Mouse (Mus musculus) right cerebral cortex, postnatal 36 days (tissue): ENCODE results near the gene Capn11.
A peak's percentile ranks its signal among the peaks of the same experiment; 100 is the strongest.

Experiments
- DNase-seq, 2 experiments: peaks; one replicate each; pipeline ENCODE4 v3.0.0; 2022; ENCODE audit warnings: low spot score in 2 of 2, mixed read lengths in 1 of 2

Gene Capn11

GRCm38 (mm10) chr17:45598891-45599290 is 60.2 kb downstream of the Capn11 start:
- no peak for DNase-seq

DNA sequence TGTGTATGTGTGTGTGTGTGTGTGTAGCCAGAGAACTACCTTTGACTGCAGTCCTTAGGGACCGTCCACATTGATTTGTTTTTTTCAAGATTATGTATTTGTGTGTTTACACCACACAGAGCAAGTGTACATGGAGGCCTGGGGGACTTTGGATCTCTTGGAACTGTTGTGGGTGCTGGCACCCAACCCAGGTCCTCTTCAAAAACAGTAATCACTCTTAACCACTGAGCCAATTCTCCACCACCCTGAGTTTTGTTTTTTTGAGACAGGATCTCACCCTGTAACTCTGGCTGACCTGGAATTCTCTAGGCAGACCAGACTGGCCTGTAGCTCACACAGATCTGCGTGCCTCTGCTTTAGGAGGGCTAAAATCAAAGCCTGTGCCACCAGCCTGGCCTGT is 60.7 kb downstream of the Capn11 start:
- no peak for DNase-seq

- DNase-seq, result no peak
Measured at GRCm38 (mm10) chr17:45597787-45598186, 61.3 kb downstream of the Capn11 start.

GRCm38 (mm10) chr17:45596631-45597396 is 62.3 kb downstream of the Capn11 start:
- DNase-seq, result peak; percentile 41 to 57

- DNase-seq, result no peak
Measured at GRCm38 (mm10) chr17:45595736-45596390, 63.3 kb downstream of the Capn11 start.

DNA sequence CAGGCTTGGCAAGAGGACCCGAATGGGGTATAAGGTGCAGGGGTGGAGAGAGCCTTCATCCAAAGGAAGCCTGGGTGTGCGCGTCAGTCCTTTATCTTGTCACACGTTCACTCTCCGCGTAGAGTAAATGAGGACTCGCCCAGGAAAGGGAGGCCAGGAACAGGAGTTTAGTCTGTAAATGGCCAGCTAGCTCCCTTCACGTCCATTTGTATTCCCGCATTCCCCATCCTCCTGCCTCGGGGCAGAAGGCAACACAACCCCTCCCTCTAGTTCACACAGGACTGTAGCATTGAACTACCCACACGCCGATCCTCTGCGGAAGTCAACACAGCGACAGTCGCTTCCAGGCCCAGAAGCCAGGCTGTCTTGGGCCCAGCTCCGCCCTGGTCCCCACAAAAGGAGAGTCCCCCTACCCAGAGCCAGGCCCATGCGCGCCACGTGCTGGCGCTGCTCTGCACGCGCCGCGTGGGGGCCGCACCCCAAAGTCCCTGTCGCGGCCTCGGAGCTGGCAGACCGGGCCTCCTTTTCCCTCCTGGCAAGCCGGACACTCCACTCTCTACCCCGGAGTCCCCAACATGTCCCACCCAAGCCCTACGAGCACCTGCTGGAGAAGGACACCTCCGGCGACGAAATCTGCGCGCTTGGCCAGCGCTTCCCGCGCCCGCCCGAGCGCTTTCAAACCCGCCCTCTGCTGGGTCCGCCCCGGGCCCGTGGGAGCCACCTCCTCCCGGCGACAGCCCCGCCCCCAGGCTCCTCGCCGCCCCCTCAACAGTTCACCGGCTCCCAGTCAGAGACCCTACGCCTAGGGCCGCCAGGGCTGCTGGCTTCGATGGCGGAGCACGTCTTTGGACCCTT is 64.0 kb downstream of the Capn11 start:
- DNase-seq, result no peak

GRCm38 (mm10) chr17:45594195-45594594 is 64.9 kb downstream of the Capn11 start:
- DNase-seq, result no peak

GRCm38 (mm10) chr17:45593479-45593878 is 65.6 kb downstream of the Capn11 start:
- no peak for DNase-seq

- no peak for DNase-seq
Measured at GRCm38 (mm10) chr17:45592606-45593431, 66.3 kb downstream of the Capn11 start.

DNA sequence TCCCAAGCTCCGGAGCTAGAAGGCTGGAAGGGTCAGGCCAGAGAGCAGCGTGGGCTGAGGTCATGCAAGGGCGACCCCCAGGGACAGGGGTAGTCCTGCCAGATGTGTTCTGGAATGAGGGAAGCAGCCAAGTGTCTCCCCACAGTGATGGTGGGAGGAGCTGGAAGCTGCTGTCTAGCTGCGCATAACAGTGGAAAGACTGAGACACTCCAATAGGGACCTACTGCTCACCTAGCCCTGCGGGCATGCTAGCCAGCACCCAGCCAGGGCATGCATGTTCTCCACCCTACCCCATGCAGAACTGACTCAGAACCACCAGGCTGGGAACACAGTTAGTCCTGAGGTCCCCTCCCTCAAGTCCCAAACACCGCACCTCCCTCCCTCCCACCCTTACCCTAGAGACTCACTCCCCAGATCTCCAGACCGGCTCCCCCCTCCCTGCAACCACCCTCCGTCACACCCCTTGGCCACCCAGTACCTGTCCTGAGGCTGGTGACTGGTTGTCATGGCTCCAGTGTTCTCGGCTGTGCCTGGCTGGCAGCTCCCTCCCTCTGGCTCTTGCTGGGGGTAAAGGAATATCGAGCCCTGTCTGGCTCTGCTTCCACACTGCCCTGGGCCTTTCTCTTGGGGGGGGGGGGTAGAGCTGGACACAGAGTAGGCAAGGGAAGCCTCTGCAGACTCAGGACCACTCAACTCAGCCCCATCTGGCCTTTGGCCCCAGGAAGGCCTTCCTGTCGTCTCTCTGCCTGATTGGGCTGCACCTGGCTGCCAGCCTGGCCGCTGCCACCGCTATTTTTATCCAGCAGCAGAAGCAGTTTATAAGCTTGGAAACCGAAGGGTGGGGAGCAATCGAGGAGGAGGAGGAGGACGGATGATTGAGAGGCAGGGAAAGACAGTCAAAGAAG is 67.2 kb downstream of the Capn11 start:
- DNase-seq, result no peak

- DNase-seq, result no peak
Measured at GRCm38 (mm10) chr17:45590410-45590809, 68.7 kb downstream of the Capn11 start.

DNA sequence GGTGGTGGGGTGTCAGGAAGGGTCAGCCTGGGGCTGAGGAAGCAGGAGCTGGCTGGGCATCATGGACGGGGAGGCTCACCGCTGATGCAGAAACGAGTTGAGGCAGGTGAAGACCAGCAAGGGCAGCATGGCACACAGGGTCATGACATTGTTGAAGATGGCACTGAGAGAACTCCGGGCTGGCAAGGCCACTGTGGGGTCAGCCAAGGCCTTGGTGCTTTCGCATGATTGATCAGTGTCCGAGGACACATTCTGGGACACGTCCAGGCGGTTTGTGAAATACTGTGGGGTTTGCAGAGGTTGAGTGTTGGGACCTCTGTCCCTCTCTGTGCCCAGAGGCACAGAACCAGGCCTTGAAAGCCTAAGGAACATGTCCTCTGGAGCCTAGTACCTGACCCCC is 69.3 kb downstream of the Capn11 start:
- no peak for DNase-seq

- no peak for DNase-seq
Measured at GRCm38 (mm10) chr17:45589236-45589635, 69.9 kb downstream of the Capn11 start.

DNA sequence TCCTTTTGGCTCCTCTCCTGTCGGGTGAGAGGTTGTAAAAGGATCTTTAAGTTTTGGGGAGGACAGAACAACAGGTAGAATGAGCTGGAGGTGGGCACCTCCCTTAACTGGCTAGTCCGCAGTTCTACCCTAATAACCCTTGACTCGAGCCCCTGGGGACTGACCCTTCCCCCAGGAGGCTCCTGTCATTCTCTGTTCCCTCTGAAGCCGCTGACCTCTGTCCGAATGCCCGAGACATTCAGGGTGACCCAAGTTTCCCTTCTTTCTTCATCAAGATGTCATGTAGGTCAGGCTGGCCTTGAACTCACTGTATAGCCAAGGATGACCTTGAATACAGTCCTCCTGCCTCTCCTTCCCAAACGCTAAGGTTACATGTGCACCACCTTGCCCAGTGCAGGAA is 70.8 kb downstream of the Capn11 start:
- no peak for DNase-seq

DNA sequence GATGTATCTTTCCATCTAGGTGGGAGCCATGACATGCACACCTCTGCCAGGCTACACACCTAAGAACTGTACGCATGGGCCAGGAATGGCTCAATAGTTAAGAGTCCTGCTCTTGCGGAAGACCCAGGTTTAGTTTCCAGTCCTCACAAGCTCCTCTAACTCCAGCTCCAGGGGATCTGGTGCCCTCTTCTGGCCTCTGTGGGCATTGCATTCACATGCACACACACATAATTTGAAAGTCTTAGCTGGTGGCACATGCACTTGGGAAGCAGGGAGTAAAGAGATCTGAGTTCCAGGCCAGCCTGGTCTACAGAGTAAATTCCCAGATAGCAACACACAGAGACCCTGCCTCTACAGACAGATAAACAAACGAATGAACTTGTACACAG is 72.7 kb downstream of the Capn11 start:
- no peak for DNase-seq

DNA sequence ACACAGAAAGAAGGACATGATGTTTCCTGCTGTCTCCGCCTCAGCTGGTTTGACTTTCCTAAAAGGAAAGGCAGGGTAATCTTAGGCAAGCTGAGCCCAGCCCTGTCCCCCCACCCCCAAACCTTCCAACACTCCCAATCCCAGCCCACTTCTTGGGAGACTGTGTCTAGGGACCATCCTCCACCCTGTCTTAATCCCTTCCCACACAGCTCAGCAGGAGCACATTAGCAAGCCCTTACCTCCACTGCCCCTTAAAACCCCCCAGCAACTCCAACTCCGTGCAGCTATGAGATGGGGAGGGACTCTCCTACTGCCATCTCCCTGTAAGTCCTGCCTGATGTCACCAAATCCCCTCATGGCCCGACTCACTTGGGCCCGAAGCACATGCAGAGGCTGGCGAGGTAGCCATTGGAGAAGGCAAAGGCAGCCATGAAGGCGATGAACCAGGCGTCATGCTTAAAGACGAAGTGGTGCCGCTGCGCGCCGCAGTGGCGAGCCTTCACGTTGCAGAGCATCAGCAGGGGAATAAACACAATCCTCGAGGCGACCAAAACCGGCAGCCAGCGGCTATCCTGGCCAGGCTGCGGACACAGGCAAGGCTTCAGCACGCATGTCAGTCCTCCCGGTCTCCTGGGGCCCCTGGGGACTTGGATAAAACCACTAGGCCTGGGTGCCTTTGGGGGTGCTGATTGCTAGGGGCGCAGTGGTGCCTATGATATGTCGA is 73.2 kb downstream of the Capn11 start:
- DNase-seq, result no peak

- peak; percentile 47 to 59 for DNase-seq
Measured at GRCm38 (mm10) chr17:45584939-45585678, 74.0 kb downstream of the Capn11 start.

DNA sequence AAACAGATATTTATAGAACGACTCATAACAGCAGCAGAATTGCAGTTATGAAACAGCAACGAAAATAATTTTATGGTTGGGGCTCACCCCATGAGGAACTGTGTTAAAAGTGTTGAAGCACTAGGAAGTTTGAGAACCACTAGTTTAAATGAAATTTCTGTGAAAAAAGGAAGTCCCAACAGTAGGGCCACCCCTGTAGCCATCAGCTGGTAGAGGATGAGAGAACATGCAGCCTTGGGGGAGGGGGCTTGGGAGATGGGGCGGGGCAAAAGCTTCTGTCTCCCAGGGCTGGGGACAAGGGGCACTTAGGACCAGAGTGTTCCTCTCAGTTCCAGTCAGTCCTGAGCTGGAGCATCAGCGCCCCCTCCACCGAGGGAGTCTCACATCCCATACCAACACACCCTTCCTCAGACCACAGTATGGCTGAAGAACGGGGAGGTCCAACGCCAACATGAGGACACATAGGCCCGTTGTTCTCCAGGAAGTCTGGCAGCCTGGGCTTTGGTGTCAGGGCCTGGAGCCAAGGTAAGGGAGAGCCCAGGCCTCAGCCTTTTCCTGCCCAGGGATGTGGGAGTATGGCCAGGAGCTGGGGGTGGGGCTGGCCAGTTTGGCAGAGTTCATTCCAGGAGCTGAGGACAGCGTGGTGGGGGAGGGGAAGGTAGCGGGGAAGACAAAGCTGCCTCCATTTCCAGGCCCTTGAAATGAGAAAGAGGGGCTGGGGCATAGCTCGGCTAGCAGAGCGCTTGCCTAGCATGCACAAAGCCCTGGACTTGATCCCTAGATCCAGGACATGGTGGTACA is 74.8 kb downstream of the Capn11 start:
- DNase-seq, result peak; percentile 42 to 44
